Mouse (Mus musculus) forebrain, postnatal 0 days (tissue): ENCODE results near the gene Idh2. TPM values are rescaled to one million over a fixed set of nuclear protein-coding genes. Genes with fewer than 3 reads are reported as not detected.

Source experiments
- ATAC-seq: fragments of 200-750 bp; cut with Nextera tagmentation; 2 replicates; pipeline ENCODE4 v1.8.0; 2017; ENCODE audit warnings: mild to moderate bottlenecking, moderate library complexity
- DNase-seq: peaks from one replicate; pipeline ENCODE4 v3.0.0-alpha.2; 2015
- H3K27ac ChIP-seq: fragments of 300-500 bp; sonication (generic); 2 replicates; pipeline ENCODE4 v1.5.1; 2014; ENCODE audit warnings: low read depth, mild to moderate bottlenecking, antibody characterized with exemption, low read length, moderate library complexity, mixed read lengths
- H3K27me3 ChIP-seq: fragments of 300-500 bp; sonication (generic); 2 replicates; pipeline ENCODE4 v1.6.1; 2014; ENCODE audit warnings: mild to moderate bottlenecking, low read length, mixed read lengths; ENCODE audit not compliant: insufficient read depth
- H3K36me3 ChIP-seq: fragments of 300-500 bp; sonication (generic); 2 replicates; pipeline ENCODE4 v1.6.1; 2014; ENCODE audit warnings: mild to moderate bottlenecking, moderate library complexity; ENCODE audit not compliant: insufficient read depth
- H3K4me1 ChIP-seq: fragments of 300-500 bp; sonication (generic); 2 replicates; pipeline ENCODE4 v1.6.1; 2014; ENCODE audit warnings: antibody characterized with exemption; ENCODE audit not compliant: insufficient read depth
- H3K4me2 ChIP-seq: fragments of 300-500 bp; sonication (generic); 2 replicates; pipeline ENCODE4 v1.6.1; 2014; ENCODE audit warnings: low read depth, mild to moderate bottlenecking, moderate library complexity
- H3K4me3 ChIP-seq: fragments of 300-500 bp; sonication (generic); 2 replicates; pipeline ENCODE4 v1.5.1; 2014; ENCODE audit warnings: low read depth, low read length, mixed read lengths
- H3K9ac ChIP-seq: fragments of 300-500 bp; sonication (generic); 2 replicates; pipeline ENCODE4 v1.6.1; 2014; ENCODE audit warnings: mild to moderate bottlenecking
- H3K9me3 ChIP-seq: fragments of 300-500 bp; sonication (generic); 2 replicates; pipeline ENCODE4 v1.6.1; 2016; ENCODE audit warnings: low read length
- CTCF ChIP-seq: sonication (generic); IDR thresholded peaks from 2 replicates; pipeline ENCODE4 v1.5.1; 2016; ENCODE audit warnings: antibody characterized with exemption, control low read depth, low read depth
- WGBS: fragments of 180-500 bp; shearing (Covaris S2); extraction: QIAGEN DNeasy Blood & Tissue Kit; methylation state at CpG from one replicate; pipeline ENCODE4 v1.1.7; 2014; 5-methylcytosine and 5-hydroxymethylcytosine counted together
- polyA plus RNA-seq: library from polyadenylated mRNA; unstranded; fragments of >200 nt; fragmentation: Nextera tagmentation; extraction: Ambion mirVana; gene quantifications from 2 replicates; pipeline ENCODE4 v1.2.1, GENCODE M21; 2015
- total RNA-seq: library from RNA; depleted of rRNA; stranded (reverse); fragments of >200 nt; gene quantifications from 2 replicates; pipeline ENCODE4 v1.2.3, GENCODE M21; 2014

Idh2 gene
- total and polyA plus RNA-seq, 2 experiments from 2014 or later = 128 to 145 TPM

- Histone ChIP-seq H3K4me1 (no peaks in the 10 kb centered on the region), H3K36me3 (peaks cover 86% of the 10 kb centered on the region), H3K4me2 (no peak overlapping the region), H3K9ac (no peak overlapping the region), H3K27me3 (no peaks in the 10 kb centered on the region), H3K9me3 (no peaks in the 10 kb centered on the region), H3K4me3 (no peak overlapping the region), H3K27ac (no peak overlapping the region)
- WGBS = 79% methylated on average over 5 of the region's 5 CpGs
- ATAC-seq (no peak), DNase-seq (no peak)
- TF ChIP-seq CTCF = no peak
Measured at GRCm38 (mm10) chr7:80094481-80094880, 20.7 kb downstream of the Idh2 start.

- no peak for TF ChIP-seq CTCF
- ATAC-seq = peak; percentile 39; the same call in 1 of the 2 replicates
- peaks cover 69% of the 10 kb centered on the region for H3K36me3 ChIP-seq
- no peaks in the 10 kb centered on the region for H3K9me3 ChIP-seq
- H3K27ac ChIP-seq = 0 out of 2 replicates have a peak overlapping the region, but pooled peaks have one; percentile 15
- no peak overlapping the region for H3K9ac ChIP-seq
- no peaks in the 10 kb centered on the region for H3K4me1 ChIP-seq
- H3K4me2 ChIP-seq = no peak overlapping the region
- no peak overlapping the region for H3K4me3 ChIP-seq
- H3K27me3 ChIP-seq = no peaks in the 10 kb centered on the region
- DNase-seq = peak; percentile 34
- WGBS = 35% methylated on average over 9 of the region's 9 CpGs
Measured at GRCm38 (mm10) chr7:80092351-80093046, 22.7 kb downstream of the Idh2 start.

GRCm38 (mm10) chr7:80091866-80092210 is 23.4 kb downstream of the Idh2 start:
- H3K27ac ChIP-seq = no peak overlapping the region
- 87% methylated on average over 4 of the region's 4 CpGs for WGBS
- no peak overlapping the region for H3K4me3 ChIP-seq
- no peaks in the 10 kb centered on the region for H3K27me3 ChIP-seq
- no peak for ATAC-seq
- H3K9ac ChIP-seq = no peak overlapping the region
- no peaks in the 10 kb centered on the region for H3K4me1 ChIP-seq
- peaks cover 67% of the 10 kb centered on the region for H3K36me3 ChIP-seq
- H3K9me3 ChIP-seq = no peaks in the 10 kb centered on the region
- TF ChIP-seq CTCF = no peak
- DNase-seq = no peak
- H3K4me2 ChIP-seq = no peak overlapping the region

GRCm38 (mm10) chr7:80091004-80091865 is 24.0 kb downstream of the Idh2 start:
- Histone ChIP-seq H3K27me3 (no peaks in the 10 kb centered on the region), H3K4me2 (no peak overlapping the region), H3K27ac (no peak overlapping the region), H3K36me3 (peaks cover 66% of the 10 kb centered on the region), H3K4me3 (no peak overlapping the region), H3K9ac (no peak overlapping the region), H3K4me1 (no peaks in the 10 kb centered on the region), H3K9me3 (no peaks in the 10 kb centered on the region)
- WGBS = 70% methylated on average over 13 of the region's 13 CpGs
- ATAC-seq (0 out of 2 replicates have a peak, but pooled peaks have one; percentile 7), DNase-seq (no peak)
- TF ChIP-seq CTCF = no peak

- no peak overlapping the region for H3K9ac ChIP-seq
- no peaks in the 10 kb centered on the region for H3K27me3 ChIP-seq
- H3K4me2 ChIP-seq = no peak overlapping the region
- no peaks in the 10 kb centered on the region for H3K4me1 ChIP-seq
- H3K27ac ChIP-seq = no peak overlapping the region
- ATAC-seq (no peak), DNase-seq (no peak)
- TF ChIP-seq CTCF = no peak
- peaks cover 58% of the 10 kb centered on the region for H3K36me3 ChIP-seq
- H3K4me3 ChIP-seq = no peak overlapping the region
- H3K9me3 ChIP-seq = no peaks in the 10 kb centered on the region
- WGBS = 88% methylated on average over 18 of the region's 18 CpGs
Measured at GRCm38 (mm10) chr7:80090191-80091003, 24.8 kb downstream of the Idh2 start.

- no peaks in the 10 kb centered on the region for H3K27me3 ChIP-seq
- H3K4me2 ChIP-seq = no peak overlapping the region
- TF ChIP-seq CTCF = no peak
- H3K4me3 ChIP-seq = no peak overlapping the region
- H3K9me3 ChIP-seq = no peaks in the 10 kb centered on the region
- peaks cover 42% of the 10 kb centered on the region for H3K36me3 ChIP-seq
- H3K27ac ChIP-seq = no peak overlapping the region
- H3K4me1 ChIP-seq = no peaks in the 10 kb centered on the region
- no peak for DNase-seq
- no peak for ATAC-seq
- H3K9ac ChIP-seq = no peak overlapping the region
- WGBS = 81% methylated on average over 9 of the region's 9 CpGs
Measured at GRCm38 (mm10) chr7:80088191-80088590, 27.0 kb downstream of the Idh2 start.
